Mouse (Mus musculus): ENCODE data around the gene Fbln1. TPM values are rescaled to one million over a fixed set of nuclear protein-coding genes. Genes with fewer than 3 reads are reported as not detected.
A peak's percentile ranks its signal among the peaks of the same experiment; 100 is the strongest.

The Fbln1 gene
- polyA plus RNA-seq, 1 experiment from 2014 or later = 114 TPM

- Histone ChIP-seq H3K9ac (ENCODE audit: low read depth, low read length) (no peak overlapping the region), H3K4me3 (replicated peaks; ENCODE audit: low read depth, low read length) (no peak overlapping the region), H3K4me1 (replicated peaks; ENCODE audit: insufficient read depth, low read length) (no peaks in the 10 kb centered on the region), H3K9me3 (replicated peaks; ENCODE audit: low read length) (no peaks in the 10 kb centered on the region), H3K36me3 (ENCODE audit: insufficient read depth, low read length) (no peaks in the 10 kb centered on the region), H3K27ac (no peak overlapping the region), H3K27me3 (ENCODE audit: insufficient read depth, low read length) (no peaks in the 10 kb centered on the region), H3K4me2 (ENCODE audit: low read length) (no peak overlapping the region)
- WGBS = 40% methylated on average over 12 of the region's 12 CpGs
- ATAC-seq (replicated peaks; ENCODE audit: low FRiP score, low read depth) (no peak), DNase-seq (ENCODE audit: low spot score) (peak; percentile 30)
- no peak for TF ChIP-seq CTCF (IDR thresholded peaks at IDR 0.05; ENCODE audit: low read depth)
Measured at GRCm38 (mm10) chr15:85167086-85167679, 38.6 kb upstream of the Fbln1 start.

- WGBS = 58% methylated on average over 2 of the region's 2 CpGs
- Histone ChIP-seq H3K36me3 (ENCODE audit: insufficient read depth, low read length) (no peaks in the 10 kb centered on the region), H3K4me3 (replicated peaks; ENCODE audit: low read depth, low read length) (no peak overlapping the region), H3K9ac (ENCODE audit: low read depth, low read length) (no peak overlapping the region), H3K4me1 (replicated peaks; ENCODE audit: insufficient read depth, low read length) (no peaks in the 10 kb centered on the region), H3K27ac (0 out of 2 replicates have a peak overlapping the region, but pooled peaks have one; percentile 31), H3K27me3 (ENCODE audit: insufficient read depth, low read length) (no peaks in the 10 kb centered on the region), H3K9me3 (replicated peaks; ENCODE audit: low read length) (no peaks in the 10 kb centered on the region), H3K4me2 (ENCODE audit: low read length) (no peak overlapping the region)
- TF ChIP-seq CTCF (IDR thresholded peaks at IDR 0.05; ENCODE audit: low read depth) = no peak
- DNase-seq (ENCODE audit: low spot score) = peak; percentile 79
- ATAC-seq (replicated peaks; ENCODE audit: low FRiP score, low read depth) = peak; percentile 45; the same call in 1 of the 2 replicates
Measured at GRCm38 (mm10) chr15:85172054-85172453, 33.7 kb upstream of the Fbln1 start.

DNA sequence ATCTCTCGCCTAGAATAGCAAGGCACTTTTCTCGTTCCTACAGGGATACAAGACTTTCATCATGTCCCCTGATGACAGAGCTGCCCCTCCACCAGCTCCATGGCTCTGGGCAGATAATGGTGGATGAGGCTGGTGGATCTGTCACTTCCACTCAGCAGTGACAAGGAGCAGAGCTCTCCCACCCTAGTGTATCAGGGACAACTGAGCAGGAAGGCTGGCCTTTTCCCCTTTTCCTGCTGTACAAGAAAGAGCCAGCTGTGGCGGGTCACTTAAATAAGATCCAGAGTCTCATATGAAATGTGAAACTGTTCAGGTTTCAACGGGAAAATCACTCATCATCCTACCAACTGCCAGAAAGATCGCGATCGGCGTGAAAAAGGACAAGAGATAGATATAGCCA, 32.3 kb upstream of the Fbln1 start:
- 49% methylated on average over 8 of the region's 8 CpGs for WGBS
- no peaks in the 10 kb centered on the region for H3K36me3 ChIP-seq (ENCODE audit: insufficient read depth, low read length)
- H3K27me3 ChIP-seq (ENCODE audit: insufficient read depth, low read length) = no peaks in the 10 kb centered on the region
- ATAC-seq (replicated peaks; ENCODE audit: low FRiP score, low read depth) (no peak), DNase-seq (ENCODE audit: low spot score) (peak; percentile 47)
- H3K4me3 ChIP-seq (replicated peaks; ENCODE audit: low read depth, low read length) = no peak overlapping the region
- no peaks in the 10 kb centered on the region for H3K4me1 ChIP-seq (replicated peaks; ENCODE audit: insufficient read depth, low read length)
- TF ChIP-seq CTCF (IDR thresholded peaks at IDR 0.05; ENCODE audit: low read depth) = no peak
- no peak overlapping the region for H3K27ac ChIP-seq
- H3K9me3 ChIP-seq (replicated peaks; ENCODE audit: low read length) = no peaks in the 10 kb centered on the region
- H3K4me2 ChIP-seq (ENCODE audit: low read length) = peak overlapping the region; percentile 2; the same call in 1 of the 2 replicates
- H3K9ac ChIP-seq (ENCODE audit: low read depth, low read length) = no peak overlapping the region

- 45% methylated on average over 10 of the region's 10 CpGs for WGBS
- H3K9ac ChIP-seq (ENCODE audit: low read depth, low read length) = no peak overlapping the region
- H3K27ac ChIP-seq = no peak overlapping the region
- no peaks in the 10 kb centered on the region for H3K4me1 ChIP-seq (replicated peaks; ENCODE audit: insufficient read depth, low read length)
- H3K9me3 ChIP-seq (replicated peaks; ENCODE audit: low read length) = no peaks in the 10 kb centered on the region
- no peak overlapping the region; the same call in 1 of the 2 replicates for H3K4me2 ChIP-seq (ENCODE audit: low read length)
- H3K27me3 ChIP-seq (ENCODE audit: insufficient read depth, low read length) = no peaks in the 10 kb centered on the region
- ATAC-seq (replicated peaks; ENCODE audit: low FRiP score, low read depth) = 0 out of 2 replicates have a peak, but pooled peaks have one; percentile 21
- no peak for TF ChIP-seq CTCF (IDR thresholded peaks at IDR 0.05; ENCODE audit: low read depth)
- H3K36me3 ChIP-seq (ENCODE audit: insufficient read depth, low read length) = no peaks in the 10 kb centered on the region
- DNase-seq (ENCODE audit: low spot score) = peak; percentile 81
- no peak overlapping the region for H3K4me3 ChIP-seq (replicated peaks; ENCODE audit: low read depth, low read length)
Measured at GRCm38 (mm10) chr15:85174060-85174459, 31.7 kb upstream of the Fbln1 start.

DNA sequence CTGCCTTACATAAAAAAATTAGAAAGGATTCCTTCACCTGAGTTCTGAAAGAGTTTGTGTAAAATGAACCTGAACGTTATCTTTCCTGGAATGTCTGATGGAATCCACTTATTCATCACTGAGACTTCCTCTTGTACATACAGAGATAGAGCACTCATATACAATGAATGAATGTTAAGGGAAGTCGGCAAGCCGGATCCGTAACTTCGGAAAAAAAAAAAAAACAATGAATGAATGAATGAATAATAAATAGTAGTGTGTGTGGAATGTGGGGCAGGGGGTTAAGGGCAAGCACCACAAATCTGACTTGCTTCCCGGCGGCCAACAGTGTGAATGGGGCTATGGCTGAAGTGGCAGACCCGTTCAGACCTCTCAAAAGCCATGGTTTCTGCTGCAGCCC, 28.2 kb upstream of the Fbln1 start:
- H3K4me2 ChIP-seq (ENCODE audit: low read length) = no peak overlapping the region
- no peak overlapping the region for H3K9ac ChIP-seq (ENCODE audit: low read depth, low read length)
- no peaks in the 10 kb centered on the region for H3K36me3 ChIP-seq (ENCODE audit: insufficient read depth, low read length)
- WGBS = 70% methylated on average over 8 of the region's 8 CpGs
- DNase-seq (ENCODE audit: low spot score) (peak; percentile 86), ATAC-seq (replicated peaks; ENCODE audit: low FRiP score, low read depth) (no peak)
- TF ChIP-seq CTCF (IDR thresholded peaks at IDR 0.05; ENCODE audit: low read depth) = no peak
- H3K4me3 ChIP-seq (replicated peaks; ENCODE audit: low read depth, low read length) = no peak overlapping the region
- H3K27me3 ChIP-seq (ENCODE audit: insufficient read depth, low read length) = no peaks in the 10 kb centered on the region
- no peak overlapping the region for H3K27ac ChIP-seq
- H3K4me1 ChIP-seq (replicated peaks; ENCODE audit: insufficient read depth, low read length) = no peaks in the 10 kb centered on the region
- no peaks in the 10 kb centered on the region for H3K9me3 ChIP-seq (replicated peaks; ENCODE audit: low read length)

GRCm38 (mm10) chr15:85178172-85178571, 27.6 kb upstream of the Fbln1 start:
- no peak for ATAC-seq (replicated peaks; ENCODE audit: low FRiP score, low read depth)
- Histone ChIP-seq H3K4me3 (replicated peaks; ENCODE audit: low read depth, low read length) (no peak overlapping the region), H3K9ac (ENCODE audit: low read depth, low read length) (no peak overlapping the region), H3K27me3 (ENCODE audit: insufficient read depth, low read length) (no peaks in the 10 kb centered on the region), H3K9me3 (replicated peaks; ENCODE audit: low read length) (no peaks in the 10 kb centered on the region), H3K4me1 (replicated peaks; ENCODE audit: insufficient read depth, low read length) (no peaks in the 10 kb centered on the region), H3K36me3 (ENCODE audit: insufficient read depth, low read length) (no peaks in the 10 kb centered on the region), H3K4me2 (ENCODE audit: low read length) (no peak overlapping the region), H3K27ac (no peak overlapping the region)
- no peak for DNase-seq (ENCODE audit: low spot score)
- WGBS = 66% methylated on average over 6 of the region's 6 CpGs
- TF ChIP-seq CTCF (IDR thresholded peaks at IDR 0.05; ENCODE audit: low read depth) = no peak

Data from kidney, postnatal 0 days (tissue).